Mouse (Mus musculus) natural killer cell, adult 2 months (primary cell): ENCODE results near the gene Syne4.

ENCODE experiments used
- DNase-seq, 2 experiments: peaks; one replicate each; pipeline ENCODE4 v3.0.0; 2022; ENCODE audit warnings: low spot score in 2 of 2

Gene Syne4

DNA sequence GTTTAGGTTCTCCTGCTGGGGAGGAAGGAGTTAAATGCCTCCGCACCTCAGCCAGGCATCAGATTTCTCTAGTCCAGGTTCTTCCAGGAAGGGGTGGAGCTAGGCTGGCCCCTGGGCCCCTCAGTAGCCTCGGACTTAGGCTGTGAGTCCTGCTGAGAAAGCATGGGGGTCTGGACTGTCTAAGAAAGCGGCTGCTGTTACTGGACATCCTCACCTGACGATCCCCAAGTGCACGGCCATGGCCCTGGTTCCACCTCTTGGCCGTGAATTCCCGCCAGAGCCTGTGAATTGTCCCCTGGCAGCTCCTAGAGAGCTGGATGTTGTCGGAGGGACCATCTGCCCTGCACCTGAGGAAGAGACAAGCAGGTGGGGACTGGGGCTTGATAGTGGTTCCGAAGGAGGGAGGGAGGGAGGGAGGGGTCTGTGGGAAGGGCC, at the start of gene Syne4:
Gene Syne4 (plus strand): TSS at position 87 of the 435 bp plus-strand sequence.
- DNase-seq, result no peak

GRCm38 (mm10) chr7:30265041-30265440, 49.6 kb upstream of the Syne4 start:
- no peak for DNase-seq

- no peak for DNase-seq
Measured at GRCm38 (mm10) chr7:30265531-30265930, 49.1 kb upstream of the Syne4 start.

DNA sequence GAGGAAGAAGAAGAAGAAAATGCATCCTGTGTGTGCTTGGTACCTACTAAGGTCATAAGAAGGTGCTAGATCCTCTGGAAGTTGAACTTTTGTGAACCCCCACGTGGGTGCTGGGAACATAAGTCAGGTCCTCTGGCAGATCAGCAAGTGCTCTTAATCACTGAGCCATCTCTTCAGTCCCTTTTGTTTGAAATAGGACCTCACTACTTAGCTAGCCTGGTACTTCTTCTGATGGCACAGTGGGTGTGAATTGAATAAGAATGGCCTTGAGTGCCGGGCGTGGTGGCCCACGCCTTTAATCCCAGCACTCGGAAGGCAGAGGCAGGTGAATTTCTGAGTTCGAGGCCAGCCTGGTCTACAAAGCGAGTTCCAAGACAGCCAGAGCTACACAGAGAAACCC, 48.7 kb upstream of the Syne4 start:
- DNase-seq, result no peak

DNA sequence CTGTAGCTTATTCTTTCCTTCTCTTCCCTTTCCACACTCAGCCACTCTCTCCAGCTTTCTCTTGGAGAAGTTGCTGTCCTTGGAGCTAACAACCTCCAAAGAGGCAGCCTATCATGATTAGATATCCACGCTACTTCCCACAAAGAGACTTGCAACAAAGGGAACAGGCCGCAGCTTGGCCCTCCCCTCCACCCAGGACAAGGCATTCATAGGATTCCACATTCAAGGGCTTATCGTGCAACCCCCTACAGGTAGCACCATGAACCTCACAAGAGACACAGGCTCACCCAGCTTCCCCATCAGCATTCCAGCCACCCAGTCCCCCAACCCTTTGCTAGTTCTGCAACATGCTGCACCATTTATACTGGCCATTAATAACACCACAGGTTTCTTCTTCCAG, 47.8 kb upstream of the Syne4 start:
- no peak for DNase-seq

- DNase-seq, result no peak
Measured at GRCm38 (mm10) chr7:30269641-30270040, 45.0 kb upstream of the Syne4 start.

- DNase-seq, result no peak
Measured at GRCm38 (mm10) chr7:30274383-30274782, 40.2 kb upstream of the Syne4 start.

DNA sequence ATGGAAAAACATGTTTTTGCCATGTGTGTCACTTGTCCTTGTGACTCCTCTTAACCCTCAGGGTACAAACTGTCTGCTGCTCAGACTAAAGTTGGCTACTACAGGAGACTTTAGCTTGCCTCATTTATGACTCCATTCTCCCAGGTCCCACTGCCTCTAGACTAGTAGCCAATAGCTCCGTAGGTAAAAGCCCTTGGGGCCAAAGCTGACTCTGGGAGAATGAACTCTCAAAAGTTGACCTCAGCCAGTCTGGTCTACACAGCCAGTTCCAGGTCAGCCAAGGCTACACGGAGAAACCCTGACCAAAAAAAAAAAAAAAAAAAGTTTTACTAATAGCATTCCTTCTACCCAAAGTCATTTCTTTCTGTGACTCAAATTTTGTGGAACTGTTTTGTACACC, 35.7 kb upstream of the Syne4 start:
- DNase-seq, result no peak

DNA sequence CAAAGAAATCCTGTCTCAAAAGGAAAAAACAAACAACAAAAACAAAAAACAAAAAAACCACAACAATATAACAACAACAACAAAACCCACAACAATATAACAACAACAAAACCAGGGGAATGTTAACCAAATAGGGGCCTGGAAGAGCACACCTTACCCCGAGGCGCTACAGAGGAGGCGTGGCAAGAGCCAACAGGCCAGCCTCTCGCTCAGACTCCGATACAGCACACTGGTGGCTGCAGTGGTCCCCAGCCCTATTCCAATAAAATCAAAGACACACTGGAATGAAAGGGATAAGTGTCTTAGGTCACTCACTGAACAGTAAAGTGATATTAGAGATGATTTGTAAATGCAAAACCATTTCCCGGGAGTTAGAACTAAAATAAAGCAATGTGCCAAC, 35.1 kb upstream of the Syne4 start:
- DNase-seq, result no peak

DNA sequence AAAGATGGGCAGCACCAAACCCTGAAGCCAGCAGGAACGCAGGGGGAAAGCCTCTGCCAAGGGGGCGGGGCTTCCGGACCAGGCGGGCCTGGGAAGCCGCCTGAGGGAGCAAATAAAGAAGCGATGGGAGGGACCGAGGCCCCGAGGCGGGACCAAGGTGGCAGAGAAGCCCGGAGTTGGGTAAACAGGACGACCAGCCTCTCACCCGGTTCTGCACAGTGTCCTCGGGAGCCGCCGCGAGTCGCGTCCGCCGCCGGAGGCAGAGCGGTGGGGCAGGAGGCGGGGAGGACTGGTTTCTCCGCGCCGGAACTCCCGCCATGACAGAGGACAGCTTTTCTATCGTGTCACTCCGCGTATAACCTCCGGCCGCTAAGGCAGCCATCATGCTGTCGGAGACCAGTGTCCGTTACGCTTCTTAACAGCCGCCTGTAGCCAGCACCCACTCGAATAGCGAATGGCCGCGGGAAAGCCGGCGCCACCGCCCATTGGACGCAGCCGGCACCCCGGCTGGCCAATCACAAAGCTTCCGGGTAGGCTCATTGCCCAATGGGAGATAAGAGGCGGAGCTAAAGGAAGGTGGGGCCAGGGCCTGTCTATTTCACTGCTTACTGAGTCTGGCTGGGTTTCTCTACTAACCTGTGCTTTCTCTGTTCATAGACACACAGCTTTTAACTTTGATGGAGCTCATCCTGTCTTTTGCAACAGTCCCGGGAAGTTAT, 34.5 kb upstream of the Syne4 start, which contains the start of the genes Thap8 and Wdr62:
Gene Thap8 (plus strand): TSS at position 144 of the 719 bp plus-strand sequence.
Gene Wdr62 (minus strand): TSS at position 469 of the 719 bp plus-strand sequence.
- DNase-seq, result peak; percentile 90 to 92

- DNase-seq, result peak; percentile 67 to 83
Measured at GRCm38 (mm10) chr7:30280670-30281138, 33.9 kb upstream of the Syne4 start.

GRCm38 (mm10) chr7:30281522-30281921, 33.1 kb upstream of the Syne4 start:
- DNase-seq, result no peak

- DNase-seq, result no peak
Measured at GRCm38 (mm10) chr7:30282740-30283139, 31.9 kb upstream of the Syne4 start.

DNA sequence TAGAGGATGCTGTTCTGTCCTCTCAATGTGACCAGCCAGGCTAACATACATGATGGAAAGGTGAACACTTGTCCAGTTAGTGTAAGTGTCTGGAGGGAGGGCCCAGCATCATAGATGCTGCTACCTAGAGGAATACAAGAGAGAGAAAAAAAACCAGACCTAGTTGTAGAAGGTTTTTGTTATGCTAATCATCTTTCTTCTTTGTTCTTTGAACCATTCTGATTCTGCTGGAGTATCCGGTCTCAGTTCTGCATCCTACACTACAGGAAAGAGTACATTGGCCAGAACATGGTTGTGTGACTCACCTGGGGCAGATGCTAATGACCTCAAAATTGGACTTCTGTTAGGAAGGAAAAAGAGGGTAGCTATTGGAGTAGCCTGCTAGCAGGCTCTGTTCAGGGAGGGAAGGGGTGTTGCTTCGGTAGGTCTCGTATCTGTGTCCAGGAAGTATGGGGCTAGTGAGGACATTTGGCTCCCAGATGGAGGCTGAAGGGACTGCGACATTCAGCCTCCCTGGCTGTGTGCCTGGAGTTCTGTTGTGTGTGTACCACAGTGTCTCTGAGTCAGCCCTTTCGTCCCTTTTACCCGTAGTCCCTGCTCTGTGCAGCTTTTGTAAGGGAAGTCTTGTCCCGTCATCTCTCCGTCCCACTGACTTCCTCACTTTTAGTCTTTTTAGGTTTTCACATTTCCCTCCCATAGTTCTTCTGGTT, 27.8 kb upstream of the Syne4 start:
- DNase-seq, result no peak

GRCm38 (mm10) chr7:30288046-30288445, 26.6 kb upstream of the Syne4 start:
- DNase-seq, result no peak

- no peak for DNase-seq
Measured at GRCm38 (mm10) chr7:30289071-30289713, 25.4 kb upstream of the Syne4 start.

GRCm38 (mm10) chr7:30289714-30290399, 24.8 kb upstream of the Syne4 start:
- DNase-seq, result no peak

DNA sequence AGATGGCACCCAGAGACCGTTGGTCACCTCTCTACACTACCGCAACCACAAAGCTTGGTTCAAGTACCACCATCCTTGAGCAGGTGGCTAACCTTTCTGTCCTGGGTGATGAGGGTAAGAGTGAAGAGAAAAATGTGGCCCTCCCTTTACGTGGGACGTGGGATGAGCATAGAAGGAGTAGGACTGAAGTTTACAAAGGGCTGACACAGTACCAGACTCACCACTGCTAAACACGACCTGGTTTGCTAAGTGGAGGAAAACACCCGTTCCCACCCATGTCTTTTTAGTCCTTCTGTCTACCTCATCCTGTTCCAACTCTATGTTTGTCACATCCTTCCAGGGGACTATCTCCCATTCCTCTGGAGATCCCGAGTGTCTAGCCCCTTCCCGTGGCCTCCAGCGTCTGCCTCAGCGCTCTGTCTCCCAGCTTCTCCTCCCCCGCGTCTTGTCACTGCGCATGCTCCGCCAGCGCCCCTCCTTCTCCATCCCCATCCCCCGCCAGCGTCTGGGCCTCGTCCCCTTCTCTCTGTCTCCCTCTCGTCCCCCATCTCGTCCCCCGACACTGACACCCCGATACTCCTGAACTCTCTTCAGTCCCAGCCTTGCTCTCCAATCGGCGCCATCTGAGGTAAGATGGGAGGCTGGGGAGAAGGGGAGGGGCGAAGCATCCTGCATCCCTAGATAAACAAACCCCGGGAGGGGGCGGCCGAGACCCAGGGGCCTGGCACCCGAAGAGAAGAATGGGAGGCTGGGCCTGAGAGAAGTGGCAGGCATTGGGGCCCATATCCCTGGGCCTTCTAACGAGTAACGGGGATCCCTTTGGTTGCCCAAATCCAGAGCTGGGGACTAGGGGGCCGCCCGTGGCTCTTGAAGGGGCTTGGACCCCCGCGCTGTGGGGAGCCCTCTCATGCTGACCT, 23.1 kb upstream of the Syne4 start, which contains the start of gene Clip3:
Gene Clip3 (plus strand): TSS at position 514 of the 917 bp plus-strand sequence.
- DNase-seq, result no peak

DNA sequence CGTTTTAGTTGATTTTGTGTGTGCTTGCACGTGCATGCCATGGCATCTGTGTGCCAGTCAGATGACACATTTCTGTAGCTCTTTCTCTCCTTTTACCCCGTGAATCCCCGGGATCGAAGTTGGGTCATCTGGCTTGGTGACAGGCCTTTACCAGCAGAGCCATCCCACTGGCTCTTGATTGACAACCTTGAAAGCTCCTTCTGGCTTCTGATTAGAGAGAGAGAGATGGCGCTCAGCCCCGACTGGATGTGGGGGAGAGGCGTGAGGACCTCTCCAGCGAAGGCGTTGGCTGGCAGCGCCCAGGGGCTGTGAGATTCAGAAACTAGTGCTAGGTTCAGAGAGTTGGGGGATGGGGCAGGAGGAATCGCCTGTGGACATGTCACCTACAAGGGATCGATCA, 20.8 kb upstream of the Syne4 start:
- no peak for DNase-seq

DNA sequence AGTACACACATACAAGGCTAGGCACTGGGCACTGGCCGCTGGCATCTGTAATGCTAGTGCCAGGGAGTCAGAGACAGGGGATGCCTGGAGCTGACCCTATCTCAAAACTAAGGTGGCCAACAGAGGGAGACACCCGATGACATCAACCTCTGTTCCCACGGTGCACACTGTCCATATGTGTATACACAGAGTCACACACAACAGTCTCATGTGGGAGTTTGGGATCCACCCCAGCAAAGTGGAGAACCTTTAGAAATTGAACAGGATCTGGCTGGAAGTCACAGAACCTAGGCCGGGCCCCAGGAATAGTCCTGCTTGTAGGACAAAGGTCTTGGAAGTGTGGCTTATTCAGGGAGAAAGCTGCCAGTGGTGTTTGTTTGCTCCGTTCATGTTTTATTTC, 20.3 kb upstream of the Syne4 start:
- DNase-seq, result no peak

- no peak for DNase-seq
Measured at GRCm38 (mm10) chr7:30295103-30295502, 19.5 kb upstream of the Syne4 start.
